Mouse (Mus musculus): Measurements from ENCODE around the gene Pdcl2. TPM values are rescaled to one million over a fixed set of nuclear protein-coding genes. Genes with fewer than 3 reads are reported as not detected.

Pdcl2 gene
- polyA plus RNA-seq, 1 experiment from 2014 or later, result not detected

GRCm38 (mm10) chr5:76305616-76306015 lies 25.3 kb downstream of the Pdcl2 start:
- peak overlapping the region; percentile 74 for H3K4me2 ChIP-seq (replicated peaks; ENCODE audit: low read depth)
- H3K27ac ChIP-seq (ENCODE audit: low read depth, low read length), result peak overlapping the region; percentile 99
- peak overlapping the region; percentile 97 for H3K4me3 ChIP-seq (ENCODE audit: low read depth, low read length)
- TF ChIP-seq CTCF (IDR thresholded peaks at IDR 0.05; ENCODE audit: low read depth), result no peak
- no peak for ATAC-seq
- peaks cover 2% of the 10 kb centered on the region for H3K4me1 ChIP-seq (replicated peaks; ENCODE audit: control insufficient read depth, insufficient read depth, low read length)
- H3K27me3 ChIP-seq (replicated peaks; ENCODE audit: control insufficient read depth, insufficient read depth, low read length), result no peaks in the 10 kb centered on the region
- 1% methylated on average over 8 of the region's 8 CpGs for whole genome bisulfite sequencing
- no peaks in the 10 kb centered on the region for H3K9me3 ChIP-seq (ENCODE audit: control insufficient read depth)
- H3K36me3 ChIP-seq (ENCODE audit: control insufficient read depth, insufficient read depth), result no peaks in the 10 kb centered on the region
- H3K9ac ChIP-seq (ENCODE audit: low read depth, low read length), result 0 out of 2 replicates have a peak overlapping the region, but pooled peaks have one; percentile 26

- H3K9me3 ChIP-seq (ENCODE audit: control insufficient read depth), result no peaks in the 10 kb centered on the region
- H3K27me3 ChIP-seq (replicated peaks; ENCODE audit: control insufficient read depth, insufficient read depth, low read length), result no peaks in the 10 kb centered on the region
- H3K4me2 ChIP-seq (replicated peaks; ENCODE audit: low read depth), result peak within 1 kb of the TSS; percentile 74
- under 1% methylated on average over 86 of the region's 104 CpGs for WGBS
- H3K36me3 ChIP-seq (ENCODE audit: control insufficient read depth, insufficient read depth), result no peaks in the 10 kb centered on the region
- TF ChIP-seq CTCF (IDR thresholded peaks at IDR 0.05; ENCODE audit: low read depth), result peak; percentile 0; the same call in 1 of the 2 replicates
- H3K27ac ChIP-seq (ENCODE audit: low read depth, low read length), result peak within 1 kb of the TSS; percentile 99
- peaks cover 2% of the 10 kb centered on the region for H3K4me1 ChIP-seq (replicated peaks; ENCODE audit: control insufficient read depth, insufficient read depth, low read length)
- H3K4me3 ChIP-seq (ENCODE audit: low read depth, low read length), result peak within 1 kb of the TSS; percentile 97
- ATAC-seq, result peak; percentile 72
- H3K9ac ChIP-seq (ENCODE audit: low read depth, low read length), result peak within 1 kb of the TSS; percentile 97
Measured at GRCm38 (mm10) chr5:76304452-76305341, 26.3 kb downstream of the Pdcl2 start, which contains the start of gene Clock. Clock (minus strand) TSS chr5:76304792.

DNA sequence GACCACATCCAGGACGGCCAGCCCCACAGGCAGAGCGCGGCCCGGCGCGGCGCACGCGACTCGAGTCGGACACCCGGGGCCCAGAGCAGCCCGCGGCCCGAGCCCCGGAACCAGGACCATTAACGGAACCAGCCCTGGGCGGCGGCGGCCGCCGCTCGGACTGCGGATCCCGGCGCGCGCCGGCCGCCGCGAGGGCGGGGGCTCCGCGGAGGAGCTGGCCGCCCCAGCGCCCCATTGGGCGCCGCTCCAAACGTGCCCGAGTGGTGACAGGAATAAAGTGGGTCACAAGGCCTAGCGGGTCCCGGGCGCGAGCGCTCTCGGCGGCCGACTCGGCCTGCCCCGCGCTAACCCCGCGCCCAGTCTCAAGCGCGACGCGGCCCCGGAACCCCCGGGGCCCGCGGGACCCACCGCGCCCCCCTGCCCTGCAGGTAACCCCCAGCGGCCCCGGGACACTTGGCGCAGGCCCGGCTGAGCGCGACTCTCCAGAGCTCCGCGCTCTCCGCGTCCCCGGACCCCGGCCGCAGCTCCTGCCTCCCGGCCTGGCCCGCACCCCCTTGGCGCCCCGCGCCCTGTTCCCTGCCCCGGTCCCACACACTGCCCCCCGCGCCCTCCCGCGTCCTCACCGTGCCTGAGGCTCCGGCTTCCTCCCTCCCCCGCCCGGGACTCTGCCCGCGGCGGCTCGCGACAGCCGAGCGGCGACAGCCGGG lies 27.1 kb downstream of the Pdcl2 start:
- no peaks in the 10 kb centered on the region for H3K36me3 ChIP-seq (ENCODE audit: control insufficient read depth, insufficient read depth)
- peak; percentile 69 for ATAC-seq
- TF ChIP-seq CTCF (IDR thresholded peaks at IDR 0.05; ENCODE audit: low read depth), result no peak
- peaks cover 2% of the 10 kb centered on the region for H3K4me1 ChIP-seq (replicated peaks; ENCODE audit: control insufficient read depth, insufficient read depth, low read length)
- H3K27me3 ChIP-seq (replicated peaks; ENCODE audit: control insufficient read depth, insufficient read depth, low read length), result no peaks in the 10 kb centered on the region
- H3K27ac ChIP-seq (ENCODE audit: low read depth, low read length), result peak overlapping the region; percentile 99
- H3K9ac ChIP-seq (ENCODE audit: low read depth, low read length), result peak overlapping the region; percentile 97
- WGBS, result under 1% methylated on average over 84 of the region's 100 CpGs
- peak overlapping the region; percentile 74 for H3K4me2 ChIP-seq (replicated peaks; ENCODE audit: low read depth)
- peak overlapping the region; percentile 97 for H3K4me3 ChIP-seq (ENCODE audit: low read depth, low read length)
- H3K9me3 ChIP-seq (ENCODE audit: control insufficient read depth), result no peaks in the 10 kb centered on the region

- TF ChIP-seq CTCF (IDR thresholded peaks at IDR 0.05; ENCODE audit: low read depth), result no peak
- no peak for ATAC-seq
- Histone ChIP-seq H3K27me3 (replicated peaks; ENCODE audit: control insufficient read depth, insufficient read depth, low read length) (no peaks in the 10 kb centered on the region), H3K9ac (ENCODE audit: low read depth, low read length) (peak overlapping the region; percentile 97), H3K4me2 (replicated peaks; ENCODE audit: low read depth) (peak overlapping the region; percentile 74), H3K36me3 (ENCODE audit: control insufficient read depth, insufficient read depth) (no peaks in the 10 kb centered on the region), H3K4me3 (ENCODE audit: low read depth, low read length) (peak overlapping the region; percentile 97), H3K4me1 (replicated peaks; ENCODE audit: control insufficient read depth, insufficient read depth, low read length) (peaks cover 2% of the 10 kb centered on the region), H3K9me3 (ENCODE audit: control insufficient read depth) (no peaks in the 10 kb centered on the region), H3K27ac (ENCODE audit: low read depth, low read length) (peak overlapping the region; percentile 99)
- 2% methylated on average over 11 of the region's 11 CpGs for WGBS
Measured at GRCm38 (mm10) chr5:76303379-76303744, 27.6 kb downstream of the Pdcl2 start.

GRCm38 (mm10) chr5:76302009-76302408 lies 28.9 kb downstream of the Pdcl2 start:
- ATAC-seq, result no peak
- 70% methylated on average over 2 of the region's 2 CpGs for WGBS
- H3K9me3 ChIP-seq (ENCODE audit: control insufficient read depth), result no peaks in the 10 kb centered on the region
- no peaks in the 10 kb centered on the region for H3K36me3 ChIP-seq (ENCODE audit: control insufficient read depth, insufficient read depth)
- no peaks in the 10 kb centered on the region for H3K27me3 ChIP-seq (replicated peaks; ENCODE audit: control insufficient read depth, insufficient read depth, low read length)
- no peak overlapping the region for H3K27ac ChIP-seq (ENCODE audit: low read depth, low read length)
- peak; percentile 20; the same call in 1 of the 2 replicates for TF ChIP-seq CTCF (IDR thresholded peaks at IDR 0.05; ENCODE audit: low read depth)
- no peak overlapping the region for H3K9ac ChIP-seq (ENCODE audit: low read depth, low read length)
- H3K4me3 ChIP-seq (ENCODE audit: low read depth, low read length), result no peak overlapping the region
- no peak overlapping the region for H3K4me2 ChIP-seq (replicated peaks; ENCODE audit: low read depth)
- peaks cover 2% of the 10 kb centered on the region for H3K4me1 ChIP-seq (replicated peaks; ENCODE audit: control insufficient read depth, insufficient read depth, low read length)

DNA sequence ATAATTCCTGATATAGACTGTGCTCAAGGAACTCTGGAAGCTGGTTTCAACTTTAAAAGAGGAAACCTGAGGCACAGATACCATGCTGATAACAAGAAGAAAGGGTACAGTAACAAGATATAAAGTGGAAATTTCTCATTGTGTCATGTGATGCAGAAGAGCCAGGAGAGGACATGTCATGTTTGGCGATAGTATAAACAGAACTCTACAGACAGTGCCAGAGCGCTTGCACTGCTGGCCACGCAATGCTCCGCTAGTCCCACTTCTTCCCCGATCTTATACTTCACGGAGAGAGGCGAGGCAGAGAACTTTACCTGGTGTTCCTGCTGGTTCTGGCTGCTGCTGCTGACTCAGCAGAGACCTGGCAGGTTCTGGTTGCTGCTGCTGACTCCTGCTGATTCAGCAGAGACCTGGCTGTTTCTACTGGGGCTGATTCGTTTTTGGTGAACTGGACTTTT lies 41.7 kb downstream of the Pdcl2 start:
- Histone ChIP-seq H3K4me3 (ENCODE audit: low read depth, low read length) (no peak overlapping the region), H3K36me3 (ENCODE audit: control insufficient read depth, insufficient read depth) (no peaks in the 10 kb centered on the region), H3K9ac (ENCODE audit: low read depth, low read length) (no peak overlapping the region), H3K27ac (ENCODE audit: low read depth, low read length) (peak overlapping the region; percentile 35; the same call in 1 of the 2 replicates), H3K4me1 (replicated peaks; ENCODE audit: control insufficient read depth, insufficient read depth, low read length) (0 out of 2 replicates have a peak, but pooled peaks cover 3% of the 10 kb centered on the region), H3K27me3 (replicated peaks; ENCODE audit: control insufficient read depth, insufficient read depth, low read length) (no peaks in the 10 kb centered on the region), H3K4me2 (replicated peaks; ENCODE audit: low read depth) (peak overlapping the region; percentile 41), H3K9me3 (ENCODE audit: control insufficient read depth) (no peaks in the 10 kb centered on the region)
- 43% methylated on average over 8 of the region's 8 CpGs for WGBS
- ATAC-seq, result 0 out of 2 replicates have a peak, but pooled peaks have one; percentile 28
- no peak for TF ChIP-seq CTCF (IDR thresholded peaks at IDR 0.05; ENCODE audit: low read depth)

Measured in intestine, postnatal 0 days (tissue).